Mouse (Mus musculus) forebrain, embryonic 10.5 days (tissue): Measurements from ENCODE around the gene Gm7694. TPM values are rescaled to one million over a fixed set of nuclear protein-coding genes. Genes with fewer than 3 reads are reported as not detected.

Experiments
- DNase-seq: peaks from one replicate; pipeline ENCODE4 v3.0.0-alpha.2; 2017; ENCODE audit warnings: low spot score; ENCODE audit errors: extremely low spot score
- H3K27ac ChIP-seq: fragments of 300-500 bp; sonication (generic); 2 replicates; pipeline ENCODE4 v1.5.1; 2016; ENCODE audit warnings: mild to moderate bottlenecking
- H3K27me3 ChIP-seq: fragments of 300-500 bp; sonication (generic); 2 replicates; pipeline ENCODE4 v1.6.1; 2016; ENCODE audit warnings: mild to moderate bottlenecking; ENCODE audit not compliant: poor library complexity, severe bottlenecking
- H3K36me3 ChIP-seq: fragments of 300-500 bp; sonication (generic); replicated peaks from 2 replicates; pipeline ENCODE4 v1.6.1; 2016; ENCODE audit warnings: mild to moderate bottlenecking, moderate library complexity
- H3K4me1 ChIP-seq: fragments of 300-500 bp; sonication (generic); 2 replicates; pipeline ENCODE4 v1.6.1; 2016
- H3K4me3 ChIP-seq: fragments of 300-500 bp; sonication (generic); 2 replicates; pipeline ENCODE4 v1.5.1; 2016; ENCODE audit warnings: mild to moderate bottlenecking, moderate library complexity
- H3K9me3 ChIP-seq: fragments of 300-500 bp; sonication (generic); 2 replicates; pipeline ENCODE4 v1.6.1; 2016; ENCODE audit warnings: mild to moderate bottlenecking, moderate library complexity
- WGBS: fragments of 180-500 bp; shearing (Covaris S2); methylation state at CpG from one replicate; pipeline ENCODE4 v1.1.7; 2016; 5-methylcytosine and 5-hydroxymethylcytosine counted together
- polyA plus RNA-seq: library from polyadenylated mRNA; unstranded; fragments of >200 nt; fragmentation: Nextera tagmentation; extraction: Ambion mirVana; gene quantifications from 2 replicates; pipeline ENCODE4 v1.2.1, GENCODE M21; 2016

The Gm7694 gene
- polyA plus RNA-seq, 1 experiment from 2014 or later = 3.4 TPM

- H3K9me3 ChIP-seq = peaks cover 3% of the 10 kb centered on the region; the same call in 1 of the 2 replicates
- H3K27me3 ChIP-seq = no peaks in the 10 kb centered on the region
- DNase-seq = no peak
- H3K4me1 ChIP-seq = no peaks in the 10 kb centered on the region
- H3K27ac ChIP-seq = no peak overlapping the region
- H3K4me3 ChIP-seq = no peak overlapping the region
- no peaks in the 10 kb centered on the region for H3K36me3 ChIP-seq
Observed at GRCm38 (mm10) chr1:170273252-170273651, 32.9 kb downstream of the Gm7694 start.

- WGBS = 92% methylated on average over 4 of the region's 4 CpGs
Observed at GRCm38 (mm10) chr1:170270696-170271095, 35.4 kb downstream of the Gm7694 start.

GRCm38 (mm10) chr1:170270281-170270680 lies 35.9 kb downstream of the Gm7694 start:
- no peak overlapping the region for H3K4me3 ChIP-seq
- H3K36me3 ChIP-seq = no peaks in the 10 kb centered on the region
- no peaks in the 10 kb centered on the region for H3K27me3 ChIP-seq
- DNase-seq = no peak
- no peak overlapping the region for H3K27ac ChIP-seq
- WGBS = 85% methylated on average over 6 of the region's 6 CpGs
- H3K4me1 ChIP-seq = no peaks in the 10 kb centered on the region
- peaks cover 15% of the 10 kb centered on the region; the same call in 1 of the 2 replicates for H3K9me3 ChIP-seq

More at GRCm38 (mm10) chr1:170270696-170271095, 35.4 kb downstream of the Gm7694 start:
- DNase-seq = no peak
- Histone ChIP-seq H3K27me3 (no peaks in the 10 kb centered on the region), H3K9me3 (peaks cover 15% of the 10 kb centered on the region; the same call in 1 of the 2 replicates), H3K27ac (no peak overlapping the region), H3K36me3 (no peaks in the 10 kb centered on the region), H3K4me3 (no peak overlapping the region), H3K4me1 (no peaks in the 10 kb centered on the region)

- H3K27me3 ChIP-seq = peaks cover 4% of the 10 kb centered on the region; the same call in 1 of the 2 replicates
- peaks cover 11% of the 10 kb centered on the region for H3K4me1 ChIP-seq
- peak overlapping the region; percentile 85 for H3K4me3 ChIP-seq
- H3K27ac ChIP-seq = peak overlapping the region; percentile 90
- peaks cover 2% of the 10 kb centered on the region; the same call in 1 of the 2 replicates for H3K9me3 ChIP-seq
- H3K36me3 ChIP-seq = no peaks in the 10 kb centered on the region
- peak; percentile 87 for DNase-seq
- WGBS = 8% methylated on average over 32 of the region's 32 CpGs
Observed at GRCm38 (mm10) chr1:170255560-170255910, 50.6 kb downstream of the Gm7694 start.

GRCm38 (mm10) chr1:170254893-170255559 lies 51.1 kb downstream of the Gm7694 start:
- Histone ChIP-seq H3K4me3 (peak overlapping the region; percentile 85), H3K27me3 (peaks cover 5% of the 10 kb centered on the region; the same call in 1 of the 2 replicates), H3K27ac (peak overlapping the region; percentile 90), H3K9me3 (peaks cover 2% of the 10 kb centered on the region; the same call in 1 of the 2 replicates), H3K4me1 (peaks cover 11% of the 10 kb centered on the region), H3K36me3 (no peaks in the 10 kb centered on the region)
- DNase-seq = peak; percentile 15
- 29% methylated on average over 30 of the region's 30 CpGs for WGBS

Other genes with a start within 250 kb of the Gm7694 start
- 28.7 and 30.7 TPM in 2 replicates for gene Ddr2, start 195.6 kb downstream of the Gm7694 start, polyA plus RNA-seq
- 53.3 and 55.2 TPM in 2 replicates for gene Uap1, start 131.4 kb downstream of the Gm7694 start, polyA plus RNA-seq
- gene Uhmk1, start 90.9 kb downstream of the Gm7694 start, polyA plus RNA-seq = 10.0 and 10.1 TPM in 2 replicates
- not detected in 2 replicates for gene Sh2d1b2, start 73.6 kb downstream of the Gm7694 start, polyA plus RNA-seq
- gene Sh2d1b1, start 29.0 kb downstream of the Gm7694 start, polyA plus RNA-seq = not detected in 2 replicates
- gene Spata46, start 2.5 kb upstream of the Gm7694 start, polyA plus RNA-seq = 1.5 and 1.9 TPM in 2 replicates